Mouse (Mus musculus): ENCODE data around the gene Tmem212. TPM values are rescaled to one million over a fixed set of nuclear protein-coding genes. Genes with fewer than 3 reads are reported as not detected.
"Not testable (repeated sequence)": the region's sequence is repeated elsewhere in the genome, so short reads cannot be mapped to it uniquely, and the experiment has no call there.

The Tmem212 gene
- total RNA-seq (2022) = not detected

DNA sequence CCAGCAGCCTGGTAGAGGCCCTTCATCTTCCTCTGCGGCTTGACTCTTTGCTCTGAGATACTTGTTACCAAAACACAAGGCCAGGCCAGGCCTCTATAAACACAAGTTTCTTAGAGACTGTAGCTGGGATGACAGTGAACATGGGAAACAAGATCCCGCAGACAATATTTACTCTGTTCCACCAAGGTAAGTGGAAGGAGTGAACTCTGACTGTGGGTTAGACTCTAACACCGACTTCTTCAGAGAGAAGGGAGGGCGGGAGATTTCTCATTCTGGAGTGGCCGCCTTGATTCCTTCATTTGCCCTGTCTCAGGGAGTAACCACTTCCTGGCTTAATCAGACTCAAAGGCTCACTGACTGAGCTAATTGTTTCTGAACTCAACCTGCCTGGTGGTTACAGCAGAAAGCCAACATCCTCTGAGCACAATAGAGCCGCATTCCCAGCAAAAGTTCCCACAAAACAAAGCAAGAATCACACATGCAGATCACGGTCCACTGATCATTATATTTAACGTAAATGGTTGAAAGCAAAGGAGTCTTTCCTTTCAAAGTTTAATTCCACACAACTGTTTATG lies at the start of gene Tmem212:
Tmem212 (minus strand) TSS at position 51 of the 575 bp plus-strand sequence.
- no peak for DNase-seq

DNA sequence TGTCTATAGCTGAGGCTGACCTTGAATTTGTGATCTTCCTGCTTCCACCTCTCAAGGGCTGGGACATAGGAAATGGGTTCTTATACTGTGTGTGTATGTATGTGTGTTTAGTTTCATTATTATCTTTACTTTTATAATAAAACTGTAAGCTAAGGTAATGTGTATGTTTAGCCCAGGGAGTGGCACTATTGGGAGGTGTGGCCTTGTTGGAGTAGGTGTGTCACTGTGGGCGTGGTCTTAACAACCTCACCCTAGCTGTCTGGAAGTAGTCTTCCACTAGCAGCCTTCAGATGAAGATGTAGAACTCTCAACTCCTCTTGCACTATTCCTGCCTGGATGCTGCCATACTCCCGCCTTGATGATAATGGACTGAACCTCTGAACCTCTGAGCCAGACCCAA lies 49.2 kb upstream of the Tmem212 start:
- DNase-seq = not testable (repeated sequence)

DNA sequence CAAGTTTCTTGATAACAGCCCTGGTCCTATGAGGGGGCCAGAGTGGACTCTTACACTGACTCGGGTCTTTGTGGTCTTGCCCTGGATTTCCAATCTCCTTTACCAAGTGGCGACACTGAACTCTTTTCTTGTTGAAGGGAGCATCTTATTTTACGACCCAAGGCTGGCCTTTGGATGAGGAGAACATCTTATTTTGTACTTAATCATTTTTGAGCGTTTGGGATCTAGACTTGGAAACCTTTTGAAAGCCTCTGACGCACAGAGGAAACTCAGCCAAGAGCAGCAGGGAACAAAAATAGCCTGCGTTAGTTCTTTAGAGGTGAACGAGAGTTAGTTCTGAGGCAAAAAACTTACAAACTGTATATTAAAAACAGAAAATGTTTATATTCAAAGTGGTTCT lies 46.8 kb upstream of the Tmem212 start:
- DNase-seq = no peak

DNA sequence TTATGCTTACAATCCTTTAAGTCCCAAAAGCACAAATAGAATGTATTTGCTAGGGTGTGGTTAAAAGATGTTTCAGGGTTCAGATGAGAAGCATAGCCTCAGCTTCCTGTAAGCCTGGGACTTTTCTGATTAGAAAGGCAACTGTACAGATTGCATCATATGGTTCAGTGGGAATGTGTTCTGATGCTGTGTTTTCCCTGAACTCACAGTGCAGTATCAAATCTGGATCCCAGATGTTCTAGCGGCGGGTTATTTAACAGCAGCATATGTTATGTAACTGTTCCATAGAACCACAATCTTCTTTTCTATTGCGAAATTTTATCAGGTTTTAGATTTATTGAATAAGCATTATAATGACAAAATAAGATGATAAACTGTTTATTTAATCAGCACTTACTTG lies 45.5 kb upstream of the Tmem212 start:
- no peak for DNase-seq

DNA sequence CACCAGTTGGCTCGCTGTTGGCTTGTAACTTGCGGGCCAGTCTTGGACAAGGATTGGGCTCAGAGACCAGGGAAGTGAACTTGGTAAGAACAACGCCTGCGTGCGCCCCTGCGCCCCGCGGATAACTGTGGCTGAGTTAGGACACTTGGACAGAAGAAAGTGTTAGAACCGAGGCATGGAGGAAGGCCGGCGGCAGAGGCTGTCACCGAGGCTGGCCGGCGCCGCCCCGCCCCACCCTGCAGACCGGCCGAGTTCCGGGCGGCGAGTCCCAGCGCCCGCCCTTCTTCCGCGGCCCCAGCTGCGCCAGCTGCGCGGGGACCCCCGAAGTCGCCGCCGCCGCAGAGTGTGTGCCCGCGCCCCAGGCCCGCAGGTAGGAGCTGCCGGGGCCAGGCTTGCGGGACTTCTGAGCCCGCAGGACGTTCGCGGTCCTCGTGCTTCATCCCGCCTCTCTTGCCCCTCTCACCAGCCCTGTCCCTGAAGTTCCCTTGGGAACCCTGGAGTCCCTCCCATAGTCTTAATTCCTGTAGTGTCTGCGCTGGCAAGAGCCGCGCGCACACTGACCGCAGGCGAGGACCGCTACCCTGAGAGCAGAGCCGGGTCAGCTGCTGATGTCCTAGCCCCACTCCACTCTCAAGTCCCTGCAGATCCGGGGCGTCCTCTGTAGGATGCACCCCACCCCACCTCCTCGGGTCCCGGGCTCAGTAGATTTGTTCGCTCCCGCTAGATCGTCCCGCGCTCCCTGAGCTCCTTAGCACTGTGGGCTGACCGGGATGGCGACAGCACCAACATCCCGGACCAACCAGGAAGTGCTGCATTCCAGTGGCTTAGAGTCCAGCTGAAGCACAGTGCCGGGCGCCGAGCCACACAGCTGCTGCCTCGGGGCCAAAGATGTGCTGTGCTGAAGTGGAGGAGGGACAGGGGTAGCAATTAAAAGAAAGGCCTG lies 42.5 kb upstream of the Tmem212 start, which contains the start of gene Pld1:
Pld1 (plus strand) TSS at position 315 of the 943 bp plus-strand sequence.
- DNase-seq = peak; percentile 60

DNA sequence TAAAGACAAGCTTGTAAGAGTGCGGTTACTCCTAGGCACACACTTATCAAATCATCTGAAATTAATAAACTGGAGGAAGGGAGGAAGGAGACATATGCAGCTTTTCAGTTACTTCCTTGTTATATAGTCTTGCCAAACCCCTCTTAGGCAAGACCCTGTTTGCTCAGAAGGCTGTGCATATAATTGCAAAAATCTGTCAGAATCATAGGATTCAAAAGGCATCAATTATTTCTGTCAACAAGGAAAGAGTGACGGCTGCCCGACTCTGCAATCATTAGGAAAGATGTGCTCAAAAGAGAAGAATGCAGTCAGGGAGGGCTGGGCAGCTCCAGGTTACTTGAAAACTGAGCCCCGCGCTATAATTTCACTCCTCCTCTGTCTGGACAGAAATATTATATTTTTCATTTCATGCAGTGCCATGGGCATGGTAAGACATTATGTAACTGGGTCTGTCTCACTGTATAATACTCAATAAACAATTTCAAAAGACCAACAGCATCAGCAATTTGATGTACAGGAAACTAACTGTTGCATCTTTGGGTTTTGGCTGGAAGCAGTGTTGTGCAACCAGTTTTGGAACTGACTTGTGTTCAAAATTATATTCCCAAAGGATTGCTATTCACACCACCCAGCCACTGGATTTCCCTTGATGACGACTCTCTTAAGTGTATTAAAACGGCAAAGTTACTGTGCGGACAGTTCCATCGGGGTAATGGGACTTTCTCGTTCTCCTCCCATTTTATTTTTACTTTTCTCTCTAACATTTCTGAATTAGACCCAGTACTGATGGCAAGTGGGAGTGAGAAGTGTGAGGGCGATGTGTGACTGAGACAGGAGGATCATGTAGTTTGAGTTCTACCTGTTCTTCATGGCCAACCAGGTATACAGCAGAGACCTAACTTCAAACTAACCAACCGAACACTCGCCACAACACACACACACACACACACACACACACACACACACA lies 41.3 kb upstream of the Tmem212 start:
- DNase-seq = no peak

DNA sequence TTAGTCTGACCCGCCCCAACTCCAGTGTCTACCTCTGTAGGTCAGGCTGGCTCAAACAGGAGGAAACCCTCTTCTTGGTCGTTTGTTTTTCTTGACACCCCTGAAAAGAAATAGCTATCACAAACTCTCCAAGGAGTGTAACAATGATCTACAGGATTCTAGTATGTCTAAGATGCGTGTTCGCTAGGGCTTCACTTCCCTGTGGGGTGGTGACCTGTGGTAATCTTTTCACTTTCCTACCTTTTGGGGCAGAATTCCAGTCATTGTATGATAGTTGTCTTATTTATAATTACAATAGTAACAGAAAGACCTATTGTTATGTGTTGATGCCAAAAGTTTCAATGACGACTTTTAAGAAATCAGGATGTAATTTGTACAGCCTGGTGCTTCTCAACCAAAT lies 40.6 kb upstream of the Tmem212 start:
- no peak for DNase-seq

DNA sequence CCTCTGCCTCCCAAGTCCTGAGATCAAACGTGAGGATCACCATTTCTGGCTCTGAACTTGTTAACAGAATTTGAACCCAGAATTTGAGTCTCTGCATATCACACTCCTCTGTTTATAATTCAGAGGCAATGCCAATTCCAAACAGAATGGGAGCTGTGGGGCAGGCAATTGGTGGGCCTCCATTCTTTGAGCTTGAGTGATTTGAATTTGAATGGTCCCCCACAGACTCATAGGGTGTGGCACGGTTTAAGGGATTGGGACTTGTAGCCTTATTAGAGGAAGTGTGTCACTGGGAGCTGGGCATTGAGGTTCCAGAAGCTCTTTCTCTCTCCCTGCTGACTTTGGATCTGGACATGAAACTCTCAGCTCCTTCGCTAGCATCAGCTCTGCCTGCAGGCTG lies 39.5 kb upstream of the Tmem212 start:
- DNase-seq = no peak

DNA sequence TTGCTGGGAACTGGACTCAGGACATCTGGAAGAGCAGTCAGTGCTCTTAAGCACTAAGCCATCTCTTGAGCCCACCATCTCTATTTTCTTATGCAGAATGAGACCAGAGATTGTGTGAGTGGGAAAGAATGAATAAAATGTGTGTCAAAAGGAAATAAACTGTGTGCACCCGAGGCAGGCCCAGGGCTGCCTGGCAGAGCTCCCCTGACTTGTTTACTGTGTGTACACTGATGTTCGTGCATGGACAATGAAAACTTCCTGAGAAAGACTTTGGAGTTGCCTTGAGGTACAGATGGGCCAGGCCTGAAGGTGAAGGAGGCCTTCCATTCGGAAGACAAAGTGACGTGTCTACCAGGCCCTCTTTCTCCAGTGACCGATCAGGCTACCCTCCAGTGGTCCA lies 36.2 kb upstream of the Tmem212 start:
- no peak for DNase-seq

DNA sequence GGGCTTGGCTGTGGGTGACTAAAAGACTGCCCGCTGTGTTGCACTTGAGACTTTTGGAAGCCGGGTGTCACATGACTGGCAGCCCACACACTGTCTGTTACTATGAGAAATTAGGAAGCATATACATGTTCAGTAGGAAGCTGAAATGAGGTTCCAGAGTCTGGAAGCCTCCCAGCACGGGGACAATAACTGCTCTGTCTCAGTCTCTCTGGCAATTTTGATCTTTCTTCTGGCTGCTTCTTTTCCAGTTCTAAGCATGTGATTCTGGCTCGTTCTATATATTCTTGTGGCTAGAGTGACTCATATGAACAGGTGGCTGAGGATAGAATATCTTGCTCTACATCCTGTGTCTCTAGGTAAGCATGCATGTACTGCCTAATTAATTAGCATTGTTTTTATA lies 33.1 kb upstream of the Tmem212 start:
- DNase-seq = no peak

DNA sequence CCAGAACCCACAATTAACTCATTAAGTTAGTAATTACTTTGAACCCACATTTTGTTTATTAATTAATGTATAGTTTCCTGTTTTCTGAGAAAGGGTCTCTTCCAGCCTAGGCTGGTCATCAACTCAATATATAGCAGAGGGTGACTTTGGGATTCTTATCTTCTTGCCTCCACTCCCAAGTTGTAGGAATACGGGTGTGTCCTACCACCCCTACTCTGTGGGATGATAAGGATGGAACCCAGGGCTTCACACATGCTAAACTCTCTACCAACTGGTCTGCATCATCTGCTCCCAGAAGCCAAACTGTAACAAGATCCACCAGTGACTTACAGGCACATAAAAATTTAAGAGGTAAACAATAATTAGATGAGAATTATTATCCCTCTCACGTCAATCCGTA lies 27.9 kb upstream of the Tmem212 start:
- no peak for DNase-seq

DNA sequence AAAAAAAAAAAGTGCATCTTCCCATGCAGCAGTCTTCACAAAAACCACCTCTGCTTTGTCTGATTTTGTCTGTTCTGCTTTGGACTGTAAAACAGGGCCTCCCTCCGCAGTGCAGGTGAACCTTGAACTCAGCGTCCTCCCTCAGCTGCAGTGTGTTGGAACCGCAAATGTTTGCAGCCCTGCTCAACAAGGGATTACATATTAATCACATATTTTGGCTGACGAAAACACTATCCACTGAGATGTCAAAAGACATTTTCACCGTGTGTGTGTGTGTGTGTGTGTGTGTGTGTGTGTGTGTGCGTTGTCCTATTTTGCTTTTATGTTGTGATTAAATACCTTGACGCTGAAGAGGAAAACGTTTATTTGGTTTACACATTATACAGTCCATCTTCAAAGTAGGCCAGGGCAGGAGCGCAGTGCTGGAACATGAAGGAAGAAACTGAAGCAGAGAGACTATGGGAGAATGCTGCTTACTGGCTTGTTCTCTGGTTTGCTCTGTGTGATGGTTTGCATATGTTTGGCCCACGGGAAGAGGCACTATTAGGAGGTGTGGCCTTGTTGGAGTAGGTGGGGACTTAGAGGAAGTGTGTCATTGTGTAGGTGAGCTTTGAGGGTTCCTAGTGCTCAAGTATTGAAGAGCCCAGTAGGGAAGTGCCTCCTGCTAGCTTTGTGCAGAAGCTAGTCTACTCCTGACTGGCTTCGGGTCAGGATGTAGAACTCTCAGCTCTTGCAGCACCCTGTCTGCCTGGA lies 25.3 kb upstream of the Tmem212 start:
- DNase-seq = no peak

DNA sequence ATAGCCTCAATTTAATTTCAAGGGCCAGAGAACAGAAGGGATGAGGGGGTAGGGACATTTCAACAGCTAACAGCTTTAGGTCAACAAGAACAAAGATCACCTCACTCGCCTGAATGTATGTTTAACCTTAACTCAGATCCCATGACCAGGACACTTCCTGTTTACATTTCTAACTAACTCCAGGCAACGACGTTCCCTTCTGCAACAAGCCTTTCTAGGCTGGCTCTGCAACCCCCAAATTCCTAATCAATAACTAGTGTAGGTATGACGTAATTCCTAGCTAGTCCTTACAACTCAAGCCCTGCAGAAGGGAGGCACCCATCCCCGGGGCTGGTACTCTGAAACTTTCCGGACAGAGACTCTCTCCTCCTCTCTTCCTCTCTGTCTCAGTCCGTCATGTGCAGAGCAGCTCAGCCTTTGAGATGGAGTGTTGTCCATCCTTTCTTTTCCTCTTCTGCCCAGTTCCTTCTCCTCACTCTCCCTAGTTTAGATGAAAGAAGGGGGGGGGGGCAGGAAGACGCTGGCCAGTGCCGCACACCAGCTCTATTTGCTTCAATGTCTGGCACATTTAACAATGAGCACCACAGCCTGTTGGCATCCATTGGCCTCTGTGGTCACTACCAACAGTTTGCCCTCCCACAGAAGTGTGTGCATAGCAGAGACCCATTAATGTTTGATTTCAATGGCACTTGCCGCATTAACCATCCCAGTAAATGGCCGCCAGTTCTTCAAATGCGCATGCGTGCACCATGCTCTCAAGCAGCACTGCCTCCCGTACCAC lies 22.7 kb upstream of the Tmem212 start:
- DNase-seq = no peak

DNA sequence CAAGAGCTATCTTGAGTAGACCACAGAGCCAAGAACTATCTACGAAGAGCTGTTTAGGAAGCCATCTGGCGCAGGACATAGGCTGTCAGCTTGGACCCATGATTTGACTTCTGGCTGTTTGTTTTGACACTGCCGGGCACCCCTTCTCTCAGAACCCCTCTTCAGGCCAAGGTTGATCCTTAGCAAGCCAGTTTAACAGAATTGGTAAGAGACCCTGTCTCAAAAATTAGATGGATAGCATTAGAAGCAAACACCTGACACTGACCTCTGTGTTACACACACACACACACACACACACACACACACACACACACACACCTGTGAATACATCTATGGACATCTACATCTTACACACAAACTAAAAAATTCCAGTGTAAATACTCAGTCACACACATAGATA lies 12.8 kb upstream of the Tmem212 start:
- DNase-seq = no peak

DNA sequence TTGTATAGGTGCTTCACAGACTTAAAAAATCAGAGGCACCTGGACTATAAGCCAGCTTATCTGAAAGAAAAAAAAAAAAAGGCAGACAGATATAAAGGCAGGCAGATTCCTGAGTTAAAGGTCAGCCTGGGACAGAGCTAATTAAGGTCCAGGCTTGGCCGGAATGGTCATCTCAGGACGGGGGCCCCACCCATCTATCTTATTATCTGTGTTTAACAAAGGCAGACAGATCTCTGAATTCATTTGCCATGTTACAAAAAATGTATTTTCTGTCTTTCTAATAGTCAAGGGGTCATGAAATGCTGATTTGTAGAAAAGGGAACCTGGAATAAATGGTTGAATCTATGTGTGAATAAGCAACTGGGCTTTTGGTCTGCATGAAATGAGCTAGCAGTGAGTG lies 12.1 kb upstream of the Tmem212 start:
- no peak for DNase-seq

DNA sequence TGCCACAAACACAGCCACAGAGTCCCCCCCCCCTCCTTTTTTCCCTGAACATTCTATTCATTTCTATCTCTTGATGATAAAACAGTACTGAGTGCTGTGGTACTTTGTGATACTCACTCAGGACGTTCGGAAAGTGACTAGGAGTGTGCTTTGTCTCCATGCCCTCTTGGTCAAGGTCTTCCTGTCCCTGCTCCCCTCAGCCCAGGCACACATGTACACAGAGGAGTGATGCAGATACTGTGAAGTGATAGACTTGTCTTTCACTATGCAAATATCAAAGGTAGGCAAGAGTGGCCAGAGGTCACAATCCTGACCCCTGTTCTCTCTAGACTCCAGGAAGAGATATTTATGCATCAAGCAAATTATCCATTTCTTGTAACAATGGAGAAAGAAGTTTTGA lies 11.1 kb upstream of the Tmem212 start:
- no peak for DNase-seq

DNA sequence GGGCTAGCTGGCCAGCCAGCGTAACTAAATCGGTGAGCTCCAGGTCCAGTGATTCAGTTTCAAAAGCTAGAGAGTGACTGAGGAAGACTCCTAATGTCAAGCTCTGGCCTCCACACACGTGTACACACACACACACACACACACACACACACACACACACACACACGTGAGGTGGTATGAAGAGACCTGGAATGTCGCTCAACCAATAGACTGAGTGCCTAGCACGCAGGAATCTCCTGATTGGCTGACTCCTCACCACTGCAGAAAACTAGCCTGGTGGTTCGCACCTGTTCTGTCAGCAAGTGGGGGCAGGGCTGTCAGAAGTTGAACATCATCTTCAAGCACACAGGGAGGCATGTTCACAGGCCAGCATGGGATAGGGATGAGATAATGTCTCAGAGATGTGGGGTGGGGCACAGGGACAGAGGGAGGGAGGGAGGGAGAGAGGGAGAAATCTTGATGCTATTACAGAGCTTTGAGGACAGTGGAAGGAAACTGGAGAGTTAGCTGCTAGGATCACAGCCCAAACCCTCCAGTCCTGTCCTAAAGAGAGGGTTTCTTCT lies 10.6 kb upstream of the Tmem212 start:
- no peak for DNase-seq

DNA sequence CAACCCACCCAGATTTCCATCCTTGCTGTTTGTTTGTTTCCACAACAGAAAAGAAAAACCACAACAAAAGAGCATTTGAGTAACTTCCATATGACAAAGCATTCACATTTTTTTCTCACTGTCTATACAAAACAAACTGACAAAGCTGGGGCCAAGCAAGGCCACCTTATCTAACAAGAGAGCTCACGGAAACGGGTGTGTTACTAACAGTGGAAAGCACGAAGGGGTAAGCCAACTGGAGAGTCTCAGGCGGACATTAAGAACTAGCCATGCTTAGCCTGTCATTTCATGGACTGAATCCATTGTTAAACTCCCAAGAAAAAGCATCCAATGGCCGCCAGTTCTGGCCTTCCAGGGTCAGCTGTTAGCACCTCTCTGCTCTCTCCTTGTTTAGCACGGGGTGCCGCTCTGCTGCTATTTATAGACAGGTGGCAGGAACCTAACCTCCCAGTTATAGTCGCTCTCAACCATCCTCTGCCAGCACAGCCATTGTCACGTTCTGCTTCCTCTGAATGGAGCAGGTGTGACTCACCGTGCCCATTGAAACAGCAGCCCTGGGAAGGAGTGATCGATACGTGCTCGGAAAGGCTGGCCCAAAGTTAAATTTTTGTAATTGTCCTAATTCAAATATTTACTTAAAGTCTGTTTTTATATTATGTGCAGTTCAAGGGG lies 8.6 kb upstream of the Tmem212 start:
- DNase-seq = no peak

DNA sequence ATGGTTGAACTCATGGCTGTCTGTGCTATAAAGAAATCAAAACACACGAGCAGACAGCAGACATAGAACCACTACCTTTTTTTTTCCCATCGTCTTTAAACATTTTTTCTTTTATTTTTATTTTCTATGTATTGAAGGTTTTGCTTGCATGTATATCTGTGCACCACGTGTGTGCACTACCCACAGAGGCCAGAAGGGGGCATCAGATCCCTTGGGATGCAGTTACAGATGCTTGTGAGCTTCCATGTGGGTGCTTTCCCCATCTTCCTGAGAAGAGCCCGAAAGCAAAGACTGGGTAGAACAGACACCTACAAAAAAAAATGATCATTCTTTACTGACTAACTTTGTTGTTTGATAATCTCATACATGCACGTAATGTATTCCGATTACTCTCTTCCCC lies 5.7 kb upstream of the Tmem212 start:
- no peak for DNase-seq

DNA sequence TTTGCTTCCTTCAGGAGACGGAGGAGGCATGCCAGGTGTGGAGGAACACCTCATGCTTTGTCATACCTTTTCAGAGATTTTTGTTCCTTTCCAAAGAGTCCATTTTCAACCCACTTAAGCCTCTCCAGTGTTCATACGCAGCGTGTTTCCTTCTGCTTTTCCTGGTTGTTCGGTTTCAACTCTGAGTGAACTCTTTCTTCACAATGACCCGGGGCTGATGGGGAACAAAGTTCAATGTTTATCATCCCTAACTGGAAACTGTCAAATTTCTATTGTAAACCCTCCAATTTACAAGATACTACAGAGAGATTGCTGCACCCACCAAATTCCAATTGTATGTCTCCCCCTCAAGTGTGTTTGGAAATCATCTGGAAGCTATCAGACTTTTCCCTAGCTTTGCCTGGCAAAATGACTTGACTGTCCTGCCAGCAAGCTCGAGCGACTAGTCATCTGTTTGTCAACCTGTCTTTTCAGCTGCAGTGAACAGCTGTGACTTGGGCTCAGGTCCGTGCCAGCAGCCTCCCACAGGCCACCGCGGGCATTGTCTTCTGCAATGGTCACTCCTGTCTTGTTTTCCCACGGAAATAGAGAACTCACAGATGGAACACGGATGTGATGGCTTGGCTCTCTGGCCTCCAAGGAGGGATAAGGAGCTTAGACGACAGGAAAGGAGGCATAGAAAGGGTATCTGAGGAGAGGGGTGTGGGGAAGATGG lies 3.0 kb upstream of the Tmem212 start:
- no peak for DNase-seq
